Mouse (Mus musculus): ENCODE measurements around the gene Pmch. TPM values are rescaled to one million over a fixed set of nuclear protein-coding genes. Genes with fewer than 3 reads are reported as not detected.

Pmch gene
- polyA plus RNA-seq, 1 experiment from 2014 or later = 0.27 TPM

GRCm38 (mm10) chr10:88135630-88136029 lies 44.8 kb downstream of the Pmch start:
- no peak overlapping the region for H3K27ac ChIP-seq (replicated peaks)
- H3K27me3 ChIP-seq (replicated peaks) = no peaks in the 10 kb centered on the region
- ATAC-seq (ENCODE audit: extremely low read depth, insufficient number of reproducible peaks, low FRiP score, low TSS enrichment) = no peak
- no peak overlapping the region for H3K4me3 ChIP-seq
- no peak overlapping the region for H3K9ac ChIP-seq
- WGBS = 95% methylated on average over 16 of the region's 16 CpGs
- H3K4me1 ChIP-seq = no peaks in the 10 kb centered on the region
- H3K4me2 ChIP-seq = no peak overlapping the region
- no peaks in the 10 kb centered on the region for H3K9me3 ChIP-seq
- peaks cover 33% of the 10 kb centered on the region for H3K36me3 ChIP-seq

Other genes with a start within 250 kb of the Pmch start
- gene Igf1, start 232.8 kb upstream of the Pmch start, polyA plus RNA-seq (2015; fragmentation: Nextera tagmentation; extraction: Ambion mirVana) = 34.3 and 39.5 TPM in 2 replicates
- gene Parpbp, start 55.9 kb downstream of the Pmch start, polyA plus RNA-seq (2015; fragmentation: Nextera tagmentation; extraction: Ambion mirVana) = 10.2 and 11.9 TPM in 2 replicates
- 35.2 and 35.5 TPM in 2 replicates for gene Nup37, start 55.9 kb downstream of the Pmch start, polyA plus RNA-seq (2015; fragmentation: Nextera tagmentation; extraction: Ambion mirVana)
- gene Washc3, start 110.0 kb downstream of the Pmch start, polyA plus RNA-seq (2015; fragmentation: Nextera tagmentation; extraction: Ambion mirVana) = 47.9 and 48.3 TPM in 2 replicates